Mouse (Mus musculus) cortical plate, adult 2 months (tissue): ENCODE measurements at regions not wholly inside any gene's neighbourhood (a gene's known extent, or its start where the extent isn't known, plus 50 kb on each side); places are given as distances from the start of the nearest gene placed in this dataset.

Source experiments
- H3K27ac ChIP-seq: fragments of 200-500 bp; 2 replicates; pipeline ENCODE4 v1.5.1; 2012; ENCODE audit warnings: low read length, control low read depth, inconsistent platforms; ENCODE audit not compliant: insufficient read depth
- H3K4me1 ChIP-seq: fragments of 200-500 bp; 2 replicates; pipeline ENCODE4 v1.6.1; 2011; ENCODE audit warnings: low read length; ENCODE audit not compliant: control insufficient read depth, insufficient read depth
- H3K4me3 ChIP-seq: fragments of 200-500 bp; 2 replicates; pipeline ENCODE4 v1.5.1; 2011; ENCODE audit warnings: mild to moderate bottlenecking, low read length, control low read depth; ENCODE audit not compliant: insufficient read depth
- CTCF ChIP-seq: fragments of 200-500 bp; IDR thresholded peaks from 2 replicates; pipeline ENCODE4 v1.5.1; 2011; ENCODE audit warnings: mild to moderate bottlenecking, control low read depth, low read length; ENCODE audit not compliant: insufficient read depth; ENCODE audit errors: extremely low read depth
- POLR2A ChIP-seq: fragments of 200-500 bp; IDR thresholded peaks from 2 replicates; pipeline ENCODE4 v1.6.1; 2011; ENCODE audit warnings: mild to moderate bottlenecking, low read length, control low read depth; ENCODE audit not compliant: insufficient read depth; ENCODE audit errors: extremely low read depth

- Histone ChIP-seq H3K27ac (no peak overlapping the region), H3K4me1 (no peaks in the 10 kb centered on the region), H3K4me3 (no peak overlapping the region)
- no peak for TF ChIP-seq CTCF
- TF ChIP-seq POLR2A = no peak
Measured at GRCm38 (mm10) chr2:131436149-131436548, 55.1 kb upstream of the Smox start.

DNA sequence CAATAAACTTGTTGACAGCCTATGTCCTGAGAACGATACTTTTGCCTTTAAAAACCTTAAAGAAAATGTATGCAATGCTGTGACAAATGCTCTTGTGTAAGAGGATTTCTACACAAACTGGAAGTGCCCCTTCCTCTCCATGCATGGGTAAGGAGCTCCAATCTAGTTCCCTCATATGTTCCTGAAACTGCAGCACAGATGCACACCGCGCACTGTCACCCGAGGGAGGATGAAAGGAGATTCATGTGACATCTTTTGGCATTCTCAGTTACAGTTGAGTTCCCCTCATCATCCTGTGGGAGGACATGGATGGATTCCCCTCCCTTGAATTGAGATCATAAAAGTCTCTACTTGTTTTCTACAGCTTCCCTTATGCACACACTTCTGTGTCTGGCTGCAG lies 60.8 kb upstream of the Smox start:
- no peak overlapping the region for H3K4me3 ChIP-seq
- no peak overlapping the region for H3K27ac ChIP-seq
- TF ChIP-seq CTCF (no peak), POLR2A (no peak)
- H3K4me1 ChIP-seq = no peaks in the 10 kb centered on the region

DNA sequence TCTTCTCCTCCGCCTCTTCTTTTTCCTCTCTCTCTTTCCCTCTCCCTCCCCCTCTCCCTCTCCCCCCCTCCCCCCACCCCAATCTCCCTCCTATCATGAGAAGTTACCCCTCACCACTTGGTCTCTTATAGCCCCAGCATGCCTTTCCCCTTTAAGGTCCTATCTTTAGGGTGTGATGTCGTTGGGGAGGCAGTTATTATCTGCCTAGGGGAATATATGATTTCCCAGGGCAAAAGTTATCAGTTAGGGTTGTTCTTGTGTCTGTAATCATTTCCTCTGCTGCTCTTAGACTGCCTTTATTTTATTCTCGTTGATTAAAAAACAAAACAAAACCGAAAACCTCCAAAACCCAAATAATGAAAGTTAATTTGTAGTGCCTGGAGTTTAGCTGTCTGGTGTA lies 63.2 kb upstream of the Smox start:
- TF ChIP-seq CTCF = no peak
- no peak for TF ChIP-seq POLR2A
- no peak overlapping the region for H3K27ac ChIP-seq
- no peak overlapping the region for H3K4me3 ChIP-seq
- H3K4me1 ChIP-seq = no peaks in the 10 kb centered on the region

DNA sequence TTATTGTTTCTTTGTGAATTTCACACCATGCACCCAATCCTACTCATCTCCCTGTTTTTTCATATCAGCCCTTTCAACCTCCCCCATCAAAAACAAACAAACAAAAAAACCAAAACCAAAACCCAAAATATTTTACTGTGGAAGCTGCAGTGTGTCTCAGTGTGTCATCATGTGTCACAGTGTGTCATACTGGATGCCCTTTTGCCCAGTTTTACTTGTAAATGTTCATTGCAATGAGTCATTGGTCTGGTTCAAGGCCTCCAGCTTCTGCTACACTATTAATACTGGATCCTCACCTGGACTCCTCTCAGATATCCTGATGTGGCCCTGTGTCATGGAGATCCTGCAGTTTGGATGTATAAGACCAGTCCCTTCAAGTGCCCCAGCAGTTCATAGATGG lies 64.4 kb upstream of the Smox start:
- Histone ChIP-seq H3K4me1 (no peaks in the 10 kb centered on the region), H3K4me3 (no peak overlapping the region), H3K27ac (no peak overlapping the region)
- TF ChIP-seq CTCF = no peak
- no peak for TF ChIP-seq POLR2A

DNA sequence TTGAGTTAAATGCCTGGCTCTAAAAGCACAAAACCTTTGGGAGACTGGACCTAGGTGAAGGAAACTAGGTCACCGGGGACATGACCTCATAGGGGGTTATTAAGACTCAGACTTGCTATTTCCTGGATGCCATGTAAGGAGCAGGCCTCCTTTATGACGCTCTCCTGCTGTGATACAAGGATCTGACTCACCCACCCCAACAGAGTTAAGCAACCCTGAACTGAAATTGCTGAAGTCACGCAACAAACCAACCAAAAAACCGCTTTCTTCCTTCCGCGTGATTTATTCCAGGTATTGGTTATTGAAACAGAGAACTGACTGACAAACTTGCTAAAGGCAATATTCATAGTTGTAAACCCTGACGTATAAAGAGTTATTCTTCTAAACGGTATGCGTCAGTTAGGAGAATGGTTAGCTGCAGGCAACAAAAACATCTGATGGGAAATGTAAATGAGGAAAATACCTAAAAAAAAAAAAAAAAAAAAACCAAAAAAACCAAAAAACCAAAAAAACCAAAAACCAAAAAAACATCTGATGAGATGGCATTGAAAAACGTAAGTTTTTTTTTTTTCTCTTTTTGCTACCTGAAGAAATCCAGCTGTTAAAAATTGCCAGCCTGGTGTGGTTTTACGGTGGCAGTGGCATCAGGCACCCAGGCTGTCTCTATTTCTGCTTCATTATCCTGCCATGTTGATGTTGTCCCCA lies 67.5 kb upstream of the Smox start:
- no peak for TF ChIP-seq POLR2A
- TF ChIP-seq CTCF = no peak
- H3K4me3 ChIP-seq = no peak overlapping the region; the same call in 1 of the 2 replicates
- no peaks in the 10 kb centered on the region for H3K4me1 ChIP-seq
- no peak overlapping the region for H3K27ac ChIP-seq

GRCm38 (mm10) chr2:131422907-131423445 lies 68.3 kb upstream of the Smox start:
- TF ChIP-seq CTCF (peak; percentile 71), POLR2A (no peak)
- Histone ChIP-seq H3K27ac (no peak overlapping the region), H3K4me3 (peak overlapping the region; percentile 31), H3K4me1 (no peaks in the 10 kb centered on the region)

DNA sequence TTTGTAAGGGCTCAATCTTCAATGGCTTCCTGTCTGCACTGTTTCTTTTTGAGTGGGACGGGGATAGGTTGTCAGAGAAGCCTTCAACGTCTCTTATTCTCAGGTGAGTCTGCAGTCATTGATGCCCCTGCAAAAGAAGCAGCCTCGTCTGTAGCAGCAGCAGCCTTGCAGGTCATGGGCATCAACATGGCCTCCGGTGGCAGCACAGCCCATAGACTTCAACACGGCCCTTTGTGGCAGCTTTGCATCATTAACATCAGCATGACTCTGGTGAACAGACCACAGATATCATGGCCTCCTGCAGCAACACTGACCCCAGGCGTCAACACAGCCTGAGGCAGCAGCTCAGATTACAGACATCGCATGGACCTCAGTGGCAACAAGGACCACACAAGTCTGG lies 65.4 kb upstream of the Rnf24 start:
- Histone ChIP-seq H3K4me1 (no peaks in the 10 kb centered on the region), H3K27ac (no peak overlapping the region), H3K4me3 (no peak overlapping the region)
- no peak for TF ChIP-seq CTCF

DNA sequence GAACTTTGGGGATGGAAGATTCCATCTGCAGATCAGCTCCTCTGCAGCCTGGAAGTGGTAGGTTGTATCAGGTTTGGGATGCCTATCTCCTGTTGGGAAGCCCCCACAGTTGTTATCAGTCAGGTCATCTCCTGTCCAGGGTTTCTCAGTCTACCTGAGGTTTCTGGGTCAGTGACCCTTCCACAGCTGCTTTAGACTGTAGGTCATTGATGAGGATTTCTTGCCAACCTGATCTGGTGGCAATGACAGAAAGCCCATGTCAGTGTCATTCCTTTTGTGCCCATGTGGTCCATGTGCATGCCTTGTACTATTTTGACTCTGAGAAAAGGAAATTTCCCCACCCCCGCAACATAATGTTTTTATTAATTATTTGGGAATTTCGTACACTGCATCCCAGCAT lies 64.8 kb upstream of the Rnf24 start:
- Histone ChIP-seq H3K4me1 (no peaks in the 10 kb centered on the region), H3K4me3 (no peak overlapping the region), H3K27ac (no peak overlapping the region)
- TF ChIP-seq CTCF = no peak

DNA sequence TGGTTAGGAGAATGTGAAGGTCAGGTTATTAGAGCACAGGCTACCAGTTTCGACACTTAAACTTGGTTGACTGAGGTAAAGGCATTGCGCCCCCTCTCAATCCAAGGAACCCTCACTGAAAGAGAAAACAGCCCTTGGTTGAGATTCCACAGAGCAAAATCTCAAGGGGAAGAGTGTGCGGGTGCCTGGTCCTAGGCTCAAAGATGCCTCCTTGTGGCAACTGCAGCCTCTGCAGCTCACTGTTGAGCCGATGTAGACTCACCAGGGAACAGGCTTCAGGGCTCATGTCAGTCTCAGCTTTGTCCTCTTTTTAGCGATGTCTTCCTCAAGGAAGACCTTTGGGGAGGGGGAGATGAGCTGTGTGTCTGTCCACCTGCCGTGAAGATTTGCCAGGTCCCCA lies 63.8 kb upstream of the Rnf24 start:
- Histone ChIP-seq H3K27ac (no peak overlapping the region), H3K4me3 (no peak overlapping the region), H3K4me1 (no peaks in the 10 kb centered on the region)
- TF ChIP-seq POLR2A (no peak), CTCF (peak; percentile 90)

DNA sequence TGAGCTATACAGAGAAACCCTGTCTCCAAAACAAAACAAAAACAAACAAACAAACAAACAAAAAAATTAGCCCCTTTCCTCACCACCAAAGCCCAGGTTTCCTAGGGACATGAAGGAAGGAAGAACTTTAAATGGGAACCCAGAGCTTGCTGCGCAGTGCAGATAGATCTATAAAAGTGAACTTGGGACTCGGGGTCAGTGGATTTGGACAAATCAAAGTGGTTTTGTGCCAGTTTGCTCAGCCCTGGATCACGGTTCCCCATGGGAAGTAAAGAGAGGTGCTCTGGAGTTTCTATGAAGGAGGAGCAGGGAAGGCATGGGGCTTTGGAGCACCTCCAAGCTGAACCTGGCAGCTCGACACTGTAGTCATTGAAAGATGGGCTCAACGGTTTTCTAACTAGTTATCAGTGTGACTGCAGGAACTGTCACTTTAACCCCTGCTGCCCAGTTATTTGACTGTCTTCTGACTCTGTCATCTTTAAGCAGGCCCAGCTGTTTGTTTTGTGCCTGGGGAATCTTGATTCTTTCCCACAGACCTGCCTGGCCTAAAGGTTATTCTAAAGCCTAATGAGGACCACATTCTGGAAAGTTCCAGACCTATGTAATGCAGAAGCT lies 58.3 kb upstream of the Rnf24 start:
- TF ChIP-seq CTCF (no peak), POLR2A (no peak)
- no peak overlapping the region for H3K27ac ChIP-seq
- no peaks in the 10 kb centered on the region for H3K4me1 ChIP-seq
- H3K4me3 ChIP-seq = no peak overlapping the region

- H3K4me3 ChIP-seq = no peak overlapping the region
- H3K27ac ChIP-seq = no peak overlapping the region
- TF ChIP-seq CTCF = no peak
- TF ChIP-seq POLR2A = no peak
- H3K4me1 ChIP-seq = peaks cover 7% of the 10 kb centered on the region
Measured at GRCm38 (mm10) chr2:131407337-131407736, 54.6 kb upstream of the Rnf24 start.
